Mouse (Mus musculus) spleen, adult 2 months (tissue): ENCODE measurements at regions not wholly inside any gene's neighbourhood (a gene's known extent, or its start where the extent isn't known, plus 50 kb on each side); places are given as distances from the start of the nearest gene placed in this dataset.

Experiments used
- CTCF ChIP-seq: fragments of 200-500 bp; IDR thresholded peaks from 2 replicates; pipeline ENCODE4 v1.5.1; 2011; ENCODE audit warnings: mild to moderate bottlenecking, inconsistent platforms; ENCODE audit not compliant: insufficient read depth, insufficient read length, insufficient replicate concordance; ENCODE audit errors: extremely low read depth
- POLR2A ChIP-seq: fragments of 200-500 bp; IDR thresholded peaks from 2 replicates; pipeline ENCODE4 v1.6.1; 2011; ENCODE audit warnings: low read depth, low read length, inconsistent platforms

DNA sequence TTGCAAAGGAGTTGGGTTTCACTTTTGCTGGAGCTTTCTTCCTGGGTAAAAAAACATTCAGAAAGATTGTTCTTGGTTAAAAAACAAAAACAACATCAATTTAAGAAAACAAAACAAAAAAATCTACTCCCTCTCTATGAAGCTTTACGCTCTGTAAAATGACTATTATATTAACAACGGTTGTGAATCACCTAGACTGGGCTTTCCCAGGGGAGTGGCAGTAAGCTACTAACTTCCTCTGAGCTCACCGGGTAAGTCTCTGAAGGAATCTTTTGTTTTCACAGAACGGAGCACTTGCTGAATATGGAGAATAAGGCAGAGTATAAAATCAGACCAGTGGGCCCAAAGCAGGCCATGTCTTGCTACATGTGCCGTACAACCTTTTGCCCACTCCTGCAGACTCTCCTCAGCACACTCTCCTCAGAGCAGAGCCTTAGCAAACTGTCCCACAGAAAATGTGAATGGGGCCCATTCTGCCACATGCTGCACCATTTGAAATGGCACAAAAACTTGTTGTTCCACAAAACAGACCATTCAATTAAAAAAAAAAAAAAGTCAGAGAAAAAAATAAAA, 133.2 kb upstream of the Mad2l1 start:
- TF ChIP-seq CTCF (no peak), POLR2A (no peak)
